14 mouse cellular contexts compared by ENCODE assay signal in the genomic region with DNA sequence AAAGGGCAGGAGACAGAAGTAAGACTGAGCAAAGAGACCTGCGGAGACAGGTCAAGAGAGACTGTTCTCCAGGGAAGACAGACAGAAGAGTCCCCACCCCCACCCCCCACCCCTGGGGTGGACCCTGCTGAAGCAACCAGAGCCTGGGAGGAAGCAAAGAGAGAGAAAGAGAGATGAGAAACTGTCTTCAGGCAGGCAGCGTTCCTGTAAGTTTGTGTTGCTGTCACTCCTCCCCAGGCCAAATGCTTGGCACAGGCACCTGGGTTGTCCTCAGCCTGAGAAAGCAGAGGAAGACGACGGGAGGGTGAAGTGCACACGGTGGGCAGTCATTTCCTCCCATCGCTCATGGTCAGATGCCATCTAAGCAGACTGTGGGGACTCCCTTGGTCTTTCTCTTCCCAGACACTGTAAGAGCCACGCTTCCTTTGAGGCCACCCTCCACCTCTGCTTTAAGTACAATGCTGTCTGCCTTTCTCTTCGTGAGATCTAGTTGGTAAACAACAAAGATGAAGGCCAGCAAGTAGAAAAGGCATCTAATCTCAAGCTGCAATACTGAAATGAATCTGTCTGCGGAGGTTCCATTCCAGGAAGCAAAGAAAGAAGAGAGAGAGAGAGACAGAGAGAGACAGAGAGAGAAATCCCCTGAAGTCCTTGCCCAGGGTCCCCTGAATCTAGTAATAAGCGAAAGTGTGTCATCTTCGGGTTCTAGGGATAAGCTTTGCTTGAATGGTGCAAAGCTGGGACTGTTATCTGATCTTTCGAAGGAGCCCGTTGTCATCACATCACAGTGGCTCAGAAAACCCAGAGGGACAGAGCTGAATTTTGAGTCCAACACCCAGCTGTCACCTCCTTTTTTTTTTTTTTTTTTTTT. TPM values are rescaled to one million over a fixed set of nuclear protein-coding genes. Genes with fewer than 3 reads are reported as not detected.
DNase-seq lines count a peak whose midpoint lies in the region; ATAC-seq and TF ChIP-seq lines count a peak whose summit lies in the region.
"Had no signal": no experiment of that assay in that cellular context is flagged by ENCODE, and none has a peak within 500 bp of the region (broad histone marks: within the 10 kb centered on the region; RNA-seq: fewer than 3 reads in every experiment).

No protein-coding gene starts in this region.

- TF ChIP-seq CTCF in spleen, adult 2 months (IDR thresholded peaks at IDR 0.05; ENCODE audit: extremely low read depth, insufficient read depth, insufficient read length, insufficient replicate concordance), result no peak

- H3K9me3 ChIP-seq in heart, embryonic 11.5 days (replicated peaks; ENCODE audit: control insufficient read depth, low read length), result no peaks in the 10 kb centered on the region
- H3K9me3 ChIP-seq: hindbrain, embryonic 15.5 days; limb, embryonic 15.5 days; lung, embryonic 15.5 days; midbrain, embryonic 13.5 days had no signal

- peak overlapping the region; percentile 91 for H3K27ac ChIP-seq in heart, embryonic 11.5 days (ENCODE audit: low read depth, low read length)
- H3K27ac ChIP-seq in spleen, adult 2 months (ENCODE audit: insufficient read depth, low read length), result peak overlapping the region; percentile 82
- H3K27ac ChIP-seq: hindbrain, embryonic 15.5 days; kidney, postnatal 0 days; limb, embryonic 15.5 days; lung, embryonic 15.5 days; midbrain, embryonic 13.5 days had no signal

- no peak for TF ChIP-seq POLR2A in spleen, adult 2 months (IDR thresholded peaks at IDR 0.05; ENCODE audit: low read depth, low read length)

- no peak for ATAC-seq in heart, embryonic 11.5 days (replicated peaks; ENCODE audit: insufficient number of reproducible peaks, low FRiP score, low TSS enrichment)
- 0 out of 2 replicates have a peak, but pooled peaks have one; percentile 4 for ATAC-seq in monocyte, adult 5-6 weeks (replicated peaks; ENCODE audit: insufficient number of reproducible peaks, low FRiP score, low TSS enrichment, poor library complexity, severe bottlenecking)
- ATAC-seq: midbrain, embryonic 13.5 days had no signal

- H3K4me1 ChIP-seq in heart, embryonic 11.5 days (ENCODE audit: control insufficient read depth, insufficient read depth, low read length), result peaks cover 29% of the 10 kb centered on the region
- peaks cover 26% of the 10 kb centered on the region for H3K4me1 ChIP-seq in spleen, adult 2 months (ENCODE audit: control insufficient read depth, insufficient read depth, insufficient read length)
- H3K4me1 ChIP-seq: hindbrain, embryonic 15.5 days; lung, embryonic 15.5 days; midbrain, embryonic 13.5 days had no signal

- H3K9ac ChIP-seq in heart, embryonic 11.5 days (ENCODE audit: low read depth, low read length), result no peak overlapping the region
- H3K9ac ChIP-seq: hindbrain, embryonic 15.5 days; limb, embryonic 15.5 days; lung, embryonic 15.5 days; midbrain, embryonic 13.5 days had no signal

- WGBS in heart, embryonic 11.5 days (ENCODE audit: insufficient replicate concordance), result 33% methylated on average over 13 of the region's 13 CpGs
- WGBS in spleen, adult 2 months, result 24% methylated on average over 13 of the region's 13 CpGs

- no peaks in the 10 kb centered on the region for H3K36me3 ChIP-seq in heart, embryonic 11.5 days (ENCODE audit: control insufficient read depth, insufficient read depth, low read length)
- H3K36me3 ChIP-seq in spleen, adult 2 months (ENCODE audit: control insufficient read depth, insufficient read depth, low read length), result no peaks in the 10 kb centered on the region
- H3K36me3 ChIP-seq: hindbrain, embryonic 15.5 days; limb, embryonic 15.5 days; lung, embryonic 15.5 days; midbrain, embryonic 13.5 days had no signal

- no peak for DNase-seq in heart, postnatal 14 days
- no peak for DNase-seq in spleen, adult 2 months (ENCODE audit: low read depth in 1 of 2, low spot score in 2 of 2)
- no peak for DNase-seq in spleen, postnatal 14 days (ENCODE audit: low spot score in 2 of 2)
- peak; percentile 65 for DNase-seq in thymus, postnatal 4 days
- no peak for DNase-seq in layer of hippocampus, adult 18-20 months (ENCODE audit: low spot score in 2 of 2)
- DNase-seq in frontal cortex, postnatal 10 days (ENCODE audit: low spot score in 2 of 2), result no peak
- DNase-seq: cerebellum, adult 9-11 months had no signal

- H3K27me3 ChIP-seq in heart, embryonic 11.5 days (ENCODE audit: control insufficient read depth, insufficient read depth, low read length), result no peaks in the 10 kb centered on the region
- H3K27me3 ChIP-seq in spleen, adult 2 months (ENCODE audit: control insufficient read depth, insufficient read depth, low read length), result no peaks in the 10 kb centered on the region
- H3K27me3 ChIP-seq: hindbrain, embryonic 15.5 days; limb, embryonic 15.5 days; lung, embryonic 15.5 days; midbrain, embryonic 13.5 days had no signal

- H3K4me2 ChIP-seq in heart, embryonic 11.5 days, result no peak overlapping the region; the same call in 1 of the 2 replicates
- H3K4me2 ChIP-seq: hindbrain, embryonic 15.5 days; limb, embryonic 15.5 days; lung, embryonic 15.5 days; midbrain, embryonic 13.5 days had no signal

- no peak overlapping the region for H3K4me3 ChIP-seq in heart, embryonic 11.5 days (ENCODE audit: low read depth, low read length)
- no peak overlapping the region for H3K4me3 ChIP-seq in spleen, adult 2 months (ENCODE audit: extremely low read depth, insufficient read depth, insufficient read length)
- H3K4me3 ChIP-seq: hindbrain, embryonic 15.5 days; limb, embryonic 15.5 days; lung, embryonic 15.5 days; midbrain, embryonic 13.5 days had no signal

- intact Hi-C loops in heart, postnatal 14 days (cut with DNase I), result no loop called here

RNA-seq across cellular contexts. Expression of a gene that starts 37.4 kb away (rescaled TPM):
- polyA plus RNA-seq in heart, embryonic 11.5 days (2014; fragmentation: Nextera tagmentation; extraction: Ambion mirVana), result 50.0 and 68.2 TPM in 2 replicates
- total RNA-seq in heart, postnatal 14 days (2021), result 100 to 1,000 TPM; 184 to 192 TPM
- 19.5 and 20.7 TPM in 2 replicates for polyA plus RNA-seq in spleen, adult 2 months (2012; rRNA removed)
- 23.5 to 26.3 TPM (median 23.8 TPM) in 3 replicates for total RNA-seq in monocyte, adult 5-6 weeks (2017)
- 10 to 100 TPM; 75.8 to 84.6 TPM for total RNA-seq in layer of hippocampus, adult 18-20 months (2021)
